Mouse (Mus musculus) bone marrow, adult 2 months (tissue): ENCODE results near the gene Pitx3.

Experiments used
- CTCF ChIP-seq: fragments of 200-500 bp; IDR thresholded peaks from 2 replicates; pipeline ENCODE4 v1.5.1; 2011; ENCODE audit warnings: low read length, control low read depth; ENCODE audit not compliant: control insufficient read depth, insufficient read depth
- POLR2A ChIP-seq: fragments of 200-500 bp; IDR thresholded peaks from 2 replicates; pipeline ENCODE4 v1.6.1; 2011; ENCODE audit warnings: low read depth, mild to moderate bottlenecking, control low read depth, low read length, borderline replicate concordance; ENCODE audit not compliant: control insufficient read depth

DNA sequence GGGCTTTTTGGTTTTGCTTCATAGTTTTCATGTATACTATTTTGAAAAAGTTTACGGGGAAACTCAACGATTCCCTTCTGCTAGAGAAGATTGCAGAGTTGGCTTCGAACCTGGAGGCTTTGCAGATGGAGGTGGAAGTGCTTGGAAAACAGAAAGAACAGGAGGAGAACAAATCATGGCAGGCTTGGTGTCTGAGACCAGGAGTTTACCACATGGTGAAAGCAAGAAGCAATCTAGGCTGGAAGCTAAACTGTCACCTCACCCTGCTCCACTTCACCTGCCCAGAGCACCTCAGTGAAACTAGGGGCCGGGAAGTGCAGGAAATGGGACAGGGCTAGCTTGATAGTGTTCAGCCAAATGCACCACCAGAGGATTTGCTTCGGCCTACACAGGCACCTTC, 51.7 kb downstream of the Pitx3 start:
- no peak for TF ChIP-seq POLR2A
- TF ChIP-seq CTCF, result no peak
